Mouse (Mus musculus) cortical plate, adult 2 months (tissue): ENCODE data around the gene Ing4.
"Not testable (repeated sequence)": the region's sequence is repeated elsewhere in the genome, so short reads cannot be mapped to it uniquely, and the experiment has no call there.

Source experiments
- CTCF ChIP-seq: fragments of 200-500 bp; IDR thresholded peaks from 2 replicates; pipeline ENCODE4 v1.5.1; 2011; ENCODE audit warnings: mild to moderate bottlenecking, control low read depth, low read length; ENCODE audit not compliant: insufficient read depth; ENCODE audit errors: extremely low read depth
- POLR2A ChIP-seq: fragments of 200-500 bp; IDR thresholded peaks from 2 replicates; pipeline ENCODE4 v1.6.1; 2011; ENCODE audit warnings: mild to moderate bottlenecking, low read length, control low read depth; ENCODE audit not compliant: insufficient read depth; ENCODE audit errors: extremely low read depth

GRCm38 (mm10) chr6:125030532-125030931 lies 9.0 kb upstream of the Ing4 start:
- not testable (repeated sequence) for TF ChIP-seq POLR2A
- TF ChIP-seq CTCF = peak; percentile 65
